Mouse (Mus musculus) CD4-positive naive resting alpha-beta T cell, adult 57 days (primary cell): Measurements from ENCODE around the gene Plekhm1. TPM values are rescaled to one million over a fixed set of nuclear protein-coding genes. Genes with fewer than 3 reads are reported as not detected.

ENCODE experiments used
- total RNA-seq: library from RNA; stranded (reverse); gene quantifications from one replicate; pipeline ENCODE4 v1.2.4, GENCODE M21; 2023

The Plekhm1 gene
- total RNA-seq, result 40.0 TPM

DNA sequence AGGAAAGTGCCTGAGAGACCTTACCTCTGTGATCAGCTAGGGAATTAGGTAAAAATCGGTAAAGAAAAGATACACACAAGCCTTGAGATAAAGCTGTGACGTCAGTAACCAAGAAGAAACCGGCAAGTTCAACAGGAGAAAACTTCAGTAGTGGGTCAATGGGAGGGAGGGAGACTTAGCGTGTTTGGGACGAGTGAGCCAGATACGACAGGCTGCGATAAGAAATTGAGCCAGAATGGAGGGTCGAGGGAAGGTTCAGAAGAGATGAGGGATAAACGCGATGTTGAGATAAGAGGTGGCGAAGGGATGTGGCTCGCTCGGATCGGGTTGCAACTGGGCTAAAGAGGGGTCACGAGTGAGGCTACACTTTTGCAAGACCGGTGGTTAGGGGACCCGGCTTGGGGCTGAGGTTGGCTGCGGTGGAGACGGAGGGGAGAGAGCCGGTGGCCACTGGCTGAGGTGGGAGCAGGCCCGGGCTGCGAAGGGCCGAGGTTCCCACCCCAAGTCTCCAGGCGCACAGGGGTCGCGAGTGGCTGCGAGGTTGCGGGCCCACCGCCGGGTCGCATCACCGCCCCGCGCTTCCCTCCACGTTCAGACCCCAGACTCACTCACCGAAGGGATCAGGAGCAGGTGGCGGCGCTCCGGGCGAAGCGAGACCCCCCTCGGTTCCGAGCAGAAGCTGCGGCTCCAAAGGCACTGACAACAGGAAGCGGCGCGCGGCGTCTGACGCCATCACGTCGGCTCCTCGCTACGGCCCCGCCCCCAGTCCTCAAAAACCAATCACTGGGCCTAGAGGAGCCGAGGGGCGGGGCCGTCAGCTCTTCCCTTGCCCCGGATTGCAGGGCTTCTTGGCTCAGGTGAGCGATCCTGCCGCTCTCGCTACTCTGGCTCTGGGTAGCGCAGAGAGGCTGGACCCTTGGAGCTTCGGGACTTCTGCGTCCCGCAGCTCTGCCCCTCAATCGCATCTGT, at the start of gene Plekhm1:
Gene Plekhm1 (minus strand): TSS at position 707 of the 969 bp plus-strand sequence.

DNA sequence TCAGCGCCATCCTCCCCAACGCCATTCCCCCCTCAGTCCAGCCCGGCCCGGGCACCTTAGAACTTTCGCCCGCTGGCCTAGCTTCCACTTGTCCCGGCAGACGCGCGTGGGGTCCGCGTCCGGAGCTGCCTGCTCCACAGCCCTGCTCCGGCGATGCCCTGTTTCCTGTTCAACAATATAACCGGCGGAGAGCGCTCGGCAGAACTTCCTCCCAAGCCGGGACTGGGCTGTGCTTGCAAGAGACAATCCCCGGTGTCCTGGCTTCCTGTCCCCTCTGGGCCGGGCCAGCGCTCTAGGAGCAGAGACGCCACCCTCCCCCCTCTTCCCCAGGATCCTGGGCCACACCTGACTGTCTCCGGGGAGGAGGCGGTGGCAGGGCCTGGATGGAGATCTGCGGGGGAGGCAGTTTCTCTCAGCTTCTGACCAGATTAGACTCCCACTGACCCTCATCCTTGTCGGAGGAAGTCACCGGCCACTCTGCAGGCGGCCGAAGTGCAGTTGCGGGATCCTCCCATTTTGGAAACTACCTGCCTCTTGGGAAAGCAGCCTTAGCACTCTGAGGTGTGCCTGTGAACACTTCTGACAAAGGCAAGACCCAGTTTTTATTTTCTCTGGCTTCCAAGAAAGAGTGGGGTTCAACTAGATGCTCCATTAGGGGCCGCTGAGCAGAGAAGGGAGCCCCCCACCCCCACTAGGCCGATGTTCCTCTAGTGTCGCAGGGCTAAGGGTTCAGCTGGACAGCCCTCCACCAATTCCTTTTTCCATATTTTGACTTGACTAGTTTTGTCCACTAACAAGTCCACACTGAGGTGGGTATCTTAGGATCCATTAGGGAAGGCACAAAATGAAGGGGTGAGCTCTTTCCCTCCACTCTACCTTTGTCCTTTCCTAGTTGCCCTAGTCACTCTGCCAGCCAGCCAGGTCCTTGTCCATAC, 49.0 kb downstream of the Plekhm1 start, which contains the start of gene Arhgap27:
Gene Arhgap27 (minus strand): TSS at position 479 of the 935 bp plus-strand sequence.

Other genes with a start within 250 kb of the Plekhm1 start
- gene Fmnl1, start 241.6 kb downstream of the Plekhm1 start, total RNA-seq, result 440 TPM
- not detected for gene 1700023F06Rik, start 204.1 kb downstream of the Plekhm1 start, total RNA-seq
- gene Spata32, start 194.3 kb downstream of the Plekhm1 start, total RNA-seq, result not detected
- gene Map3k14, start 145.2 kb downstream of the Plekhm1 start, total RNA-seq, result 68.2 TPM
- gene Arhgap27, start 49.0 kb downstream of the Plekhm1 start, total RNA-seq, result 65.6 TPM
- not detected for gene Lrrc37a, start 91.9 kb upstream of the Plekhm1 start, total RNA-seq
- gene Gm884, start 208.5 kb upstream of the Plekhm1 start, total RNA-seq, result not detected
- 0.68 TPM for gene Lyzl6, start 226.2 kb upstream of the Plekhm1 start, total RNA-seq
- gene Rprml, start 236.9 kb upstream of the Plekhm1 start, total RNA-seq, result not detected